ENCODE assay signal across 7 mouse cellular contexts in the genomic region with DNA sequence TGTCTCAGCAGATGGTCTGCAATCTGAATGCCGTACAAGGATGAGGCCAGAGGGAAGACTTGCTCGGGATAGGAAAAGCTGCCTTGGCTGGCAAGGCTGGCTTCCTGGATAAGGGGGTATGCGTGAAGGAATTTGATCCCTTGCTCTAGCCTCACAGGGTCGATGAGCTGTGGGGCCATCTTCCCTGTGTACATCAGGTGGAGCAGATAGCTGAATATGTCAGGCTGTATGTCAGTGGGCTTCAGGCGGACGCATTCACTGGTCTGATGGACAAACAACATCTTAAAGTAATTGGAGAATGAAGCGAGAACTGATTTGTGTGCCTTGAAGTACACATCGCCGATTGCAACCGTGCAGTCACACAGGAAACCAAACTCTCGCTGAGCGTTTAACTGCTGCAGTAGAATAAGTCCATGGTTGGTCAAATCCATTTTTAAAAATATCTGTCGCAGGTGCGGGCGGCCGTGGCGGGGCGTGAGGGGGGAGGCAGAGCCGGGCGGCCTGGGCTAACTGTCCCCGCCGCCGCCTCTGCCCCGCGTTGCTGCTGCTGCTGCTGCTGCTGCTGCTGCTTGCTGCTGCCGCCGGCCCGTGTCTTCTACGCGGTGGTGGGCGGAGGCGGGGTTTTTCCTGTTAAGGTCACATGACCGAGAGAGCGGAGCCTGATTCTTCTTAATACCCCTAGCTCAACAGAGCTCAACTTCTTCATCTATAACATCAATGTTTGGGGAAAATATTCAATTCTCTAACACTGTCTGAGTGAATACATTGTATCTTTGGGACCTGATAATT.
A peak's percentile ranks its signal among the peaks of the same experiment; 100 is the strongest.
DNase-seq lines count a peak whose midpoint lies in the region; ATAC-seq and TF ChIP-seq lines count a peak whose summit lies in the region.
"Not testable (repeated sequence)": the region's sequence is repeated elsewhere in the genome, so short reads cannot be mapped to it uniquely, and the experiment has no call there.

No protein-coding gene starts in this region.

- not testable (repeated sequence) for H3K4me1 ChIP-seq in forebrain, embryonic 11.5 days (replicated peaks; ENCODE audit: control insufficient read depth, insufficient read depth, low read length); heart, postnatal 0 days (ENCODE audit: control insufficient read depth, insufficient read depth); kidney, embryonic 15.5 days; liver, embryonic 16.5 days (ENCODE audit: control insufficient read depth, low read depth, low read length); midbrain, embryonic 15.5 days

- not testable (repeated sequence) for H3K36me3 ChIP-seq in forebrain, embryonic 11.5 days (ENCODE audit: control insufficient read depth, insufficient read depth, low read length); heart, postnatal 0 days (replicated peaks; ENCODE audit: control insufficient read depth, insufficient read depth, low read length); kidney, embryonic 15.5 days; liver, embryonic 16.5 days (ENCODE audit: control insufficient read depth, insufficient read depth); midbrain, embryonic 15.5 days (replicated peaks)

- ATAC-seq in forebrain, embryonic 11.5 days (replicated peaks; ENCODE audit: low FRiP score), result peak; percentile 49
- ATAC-seq in heart, postnatal 0 days (ENCODE audit: insufficient read depth, low read depth), result peak; percentile 24; the same call in 1 of the 2 replicates
- ATAC-seq in kidney, embryonic 15.5 days (replicated peaks; ENCODE audit: low FRiP score), result peak; percentile 71; the same call in 1 of the 2 replicates
- not testable (repeated sequence) for ATAC-seq in liver, embryonic 16.5 days (ENCODE audit: low read depth)
- ATAC-seq in midbrain, embryonic 15.5 days (replicated peaks), result peak; percentile 92

- H3K4me3 ChIP-seq in forebrain, embryonic 11.5 days (ENCODE audit: low read depth, low read length); liver, embryonic 16.5 days (ENCODE audit: low read depth, low read length): not testable (repeated sequence)
- peak overlapping the region; percentile 30 for H3K4me3 ChIP-seq in heart, postnatal 0 days (ENCODE audit: low read depth, low read length)
- H3K4me3 ChIP-seq in kidney, embryonic 15.5 days (replicated peaks), result peak overlapping the region; percentile 35
- H3K4me3 ChIP-seq in midbrain, embryonic 15.5 days, result peak overlapping the region; percentile 31

- H3K4me2 ChIP-seq in forebrain, embryonic 11.5 days (ENCODE audit: low read depth, low read length, severe bottlenecking), result peak overlapping the region; percentile 34; the same call in 1 of the 2 replicates
- peak overlapping the region; percentile 59 for H3K4me2 ChIP-seq in heart, postnatal 0 days (ENCODE audit: low read depth, low read length)
- peak overlapping the region; percentile 58 for H3K4me2 ChIP-seq in kidney, embryonic 15.5 days
- peak overlapping the region; percentile 20; the same call in 1 of the 2 replicates for H3K4me2 ChIP-seq in liver, embryonic 16.5 days (ENCODE audit: low read depth, low read length)
- H3K4me2 ChIP-seq in midbrain, embryonic 15.5 days, result peak overlapping the region; percentile 54

- not testable (repeated sequence) for H3K9ac ChIP-seq in forebrain, embryonic 11.5 days (ENCODE audit: low read length); heart, postnatal 0 days (replicated peaks; ENCODE audit: low read depth, low read length); kidney, embryonic 15.5 days; liver, embryonic 16.5 days (ENCODE audit: low read depth, low read length)
- 0 out of 2 replicates have a peak overlapping the region, but pooled peaks have one; percentile 20 for H3K9ac ChIP-seq in midbrain, embryonic 15.5 days

- not testable (repeated sequence) for TF ChIP-seq EP300 in heart, postnatal 0 days (IDR thresholded peaks at IDR 0.05; ENCODE audit: low read depth)

- WGBS in forebrain, embryonic 11.5 days, result 45% methylated on average over 31 of the region's 34 CpGs
- 29% methylated on average over 32 of the region's 34 CpGs for WGBS in heart, postnatal 0 days
- WGBS in kidney, embryonic 15.5 days, result 55% methylated on average over 34 of the region's 34 CpGs
- WGBS in liver, embryonic 16.5 days (ENCODE audit: insufficient replicate concordance), result 33% methylated on average over 34 of the region's 34 CpGs
- 46% methylated on average over 34 of the region's 34 CpGs for WGBS in midbrain, embryonic 15.5 days

- not testable (repeated sequence) for H3K9me3 ChIP-seq in forebrain, embryonic 11.5 days (ENCODE audit: control insufficient read depth, low read length); heart, postnatal 0 days (replicated peaks; ENCODE audit: control insufficient read depth, low read length); kidney, embryonic 15.5 days (replicated peaks); liver, embryonic 16.5 days (replicated peaks; ENCODE audit: control insufficient read depth, low read length); midbrain, embryonic 15.5 days

- DNase-seq in adrenal gland, postnatal 36 days, result peak; percentile 6 to 11
- DNase-seq in forebrain, embryonic 11.5 days (ENCODE audit: low spot score), result peak; percentile 71
- DNase-seq in heart, postnatal 0 days (ENCODE audit: low spot score), result not testable (repeated sequence)
- DNase-seq in spleen, postnatal 36 days (ENCODE audit: low spot score in 2 of 2), result peak; percentile 7 to 35

- not testable (repeated sequence) for H3K27ac ChIP-seq in forebrain, embryonic 11.5 days (ENCODE audit: low read depth, low read length); heart, postnatal 0 days (ENCODE audit: low read depth); kidney, embryonic 15.5 days; liver, embryonic 16.5 days (ENCODE audit: low read length); midbrain, embryonic 15.5 days

- not testable (repeated sequence) for TF ChIP-seq CTCF in heart, postnatal 0 days (IDR thresholded peaks at IDR 0.05; ENCODE audit: low read depth)

- H3K27me3 ChIP-seq in forebrain, embryonic 11.5 days (ENCODE audit: control insufficient read depth, insufficient read depth, low read length); heart, postnatal 0 days (ENCODE audit: control insufficient read depth, insufficient read depth, low read length); kidney, embryonic 15.5 days; liver, embryonic 16.5 days (ENCODE audit: control insufficient read depth, insufficient read depth, low read depth, low read length); midbrain, embryonic 15.5 days (replicated peaks): not testable (repeated sequence)
